8 mouse cellular contexts compared by ENCODE assay signal in the genomic region with DNA sequence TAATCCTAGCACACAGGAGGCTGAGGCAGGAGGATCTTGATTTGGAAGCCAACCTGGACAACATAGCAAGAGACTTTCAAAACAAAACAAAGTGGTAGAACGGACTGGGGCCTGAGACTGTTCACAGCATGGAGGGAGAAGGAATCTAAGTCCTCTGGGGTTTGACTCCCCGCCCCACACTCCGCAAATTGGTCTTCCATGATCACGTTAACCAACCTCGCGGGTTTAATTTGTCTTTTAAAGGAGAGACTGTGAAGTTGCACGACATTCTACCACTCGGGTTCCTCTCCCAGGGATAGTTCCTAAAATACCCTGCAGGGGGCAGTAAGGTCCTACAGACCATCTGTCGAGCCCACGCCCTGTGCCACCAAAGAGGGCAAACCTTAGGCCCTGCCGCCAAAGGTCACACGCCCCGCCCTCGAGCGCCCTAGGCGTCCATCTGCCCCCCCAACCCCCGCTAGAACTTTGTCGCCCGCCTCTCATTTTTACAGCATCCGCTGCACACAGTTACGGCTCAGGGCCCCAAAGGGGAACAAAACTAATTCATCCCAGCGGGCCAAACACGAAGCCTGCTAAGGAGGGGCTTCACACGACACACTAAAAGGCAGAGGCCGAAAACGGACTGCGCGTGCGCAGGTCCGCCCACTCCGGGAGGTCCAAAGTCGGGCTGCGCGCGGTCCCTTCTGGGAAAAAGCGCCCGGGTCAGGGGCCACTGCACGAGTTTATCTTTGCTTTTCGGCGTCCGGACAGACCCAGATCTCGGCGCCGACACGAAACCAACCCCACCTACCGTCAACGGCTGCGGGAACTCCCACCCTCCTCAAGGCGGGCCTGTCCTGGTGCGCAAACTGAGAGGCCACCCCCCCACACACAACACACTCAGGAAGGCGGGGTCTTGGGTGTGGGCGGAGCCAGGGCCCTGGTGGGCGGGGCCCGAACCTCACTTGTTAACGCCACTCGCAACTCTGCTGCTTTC. TPM values are rescaled to one million over a fixed set of nuclear protein-coding genes. Genes with fewer than 3 reads are reported as not detected.
DNase-seq lines count a peak whose midpoint lies in the region; ATAC-seq lines count a peak whose summit lies in the region.

A gene (minus strand): TSS at position 855 of the 976 bp plus-strand sequence.

- intact Hi-C loops in gastrocnemius, postnatal 14 days (cut with DNase I; ENCODE audit: low total_unique reads): no loop called here
- intact Hi-C loops in left cerebral cortex, postnatal 14 days (cut with DNase I): no loop called here

- no peaks in the 10 kb centered on the region for H3K27me3 ChIP-seq in intestine, embryonic 14.5 days (replicated peaks; ENCODE audit: control insufficient read depth, insufficient read depth, low read length)

- under 1% methylated on average over 56 of the region's 56 CpGs for WGBS in intestine, embryonic 14.5 days

- peak within 1 kb of the TSS; percentile 44 for H3K9ac ChIP-seq in intestine, embryonic 14.5 days (ENCODE audit: low read length)

- H3K36me3 ChIP-seq in intestine, embryonic 14.5 days (ENCODE audit: control insufficient read depth, insufficient read depth, low read length): no peaks in the 10 kb centered on the region

- H3K4me2 ChIP-seq in intestine, embryonic 14.5 days (ENCODE audit: low read length): peak within 1 kb of the TSS; percentile 46

- H3K27ac ChIP-seq in intestine, embryonic 14.5 days (ENCODE audit: low read depth): peak within 1 kb of the TSS; percentile 95

- no peaks in the 10 kb centered on the region; the same call in 1 of the 2 replicates for H3K4me1 ChIP-seq in intestine, embryonic 14.5 days (replicated peaks; ENCODE audit: control insufficient read depth, insufficient read depth, low read length)

- ATAC-seq in intestine, embryonic 14.5 days (replicated peaks; ENCODE audit: low FRiP score, low TSS enrichment, low read depth): peak; percentile 96

- DNase-seq in adipocyte (ENCODE audit: low spot score): peak; percentile 98
- peak; percentile 95 for DNase-seq in embryo, embryonic 10 days (ENCODE audit: low spot score)
- DNase-seq in gastrocnemius, postnatal 14 days: peak; percentile 95
- peak; percentile 98 for DNase-seq in intestine, embryonic 14.5 days (ENCODE audit: low spot score)
- DNase-seq in left cerebral cortex, postnatal 14 days (ENCODE audit: low spot score in 2 of 2): peak; percentile 91 to 93
- peak; percentile 98 for DNase-seq in mesoderm, embryonic 11.5 days (ENCODE audit: low read depth, low spot score)
- peak; percentile 77 to 82 for DNase-seq in right cerebral cortex, postnatal 36 days (ENCODE audit: low spot score in 2 of 2)
- peak; percentile 98 for DNase-seq in yolk sac, embryonic 10.5 days (ENCODE audit: low spot score)

- H3K9me3 ChIP-seq in intestine, embryonic 14.5 days (ENCODE audit: control insufficient read depth, low read length): no peaks in the 10 kb centered on the region

- H3K4me3 ChIP-seq in intestine, embryonic 14.5 days (ENCODE audit: low read depth, low read length): peak within 1 kb of the TSS; percentile 50

RNA-seq across cellular contexts. Expression of the gene that starts here (rescaled TPM):
- 1 to 10 TPM; 4.8 to 5.1 TPM for total RNA-seq in gastrocnemius, postnatal 14 days (2021)
- 8.3 and 10.5 TPM in 2 replicates for polyA plus RNA-seq in intestine, embryonic 14.5 days (2014; fragmentation: Nextera tagmentation; extraction: Ambion mirVana)
- 1 to 10 TPM; 1.6 to 2.6 TPM for total RNA-seq in left cerebral cortex, postnatal 14 days (2021)

Comparison
In these comparisons a context has a peak if more than half of its experiments do, and no peak if none do; other contexts are left out.
1. Peak in every context shown above with its lines: DNase-seq, ATAC-seq, H3K4me3 ChIP-seq and H3K27ac ChIP-seq.